Mouse (Mus musculus) thymus, postnatal 10 days (tissue): ENCODE data around the gene Selplg.
"Not testable (repeated sequence)": the region's sequence is repeated elsewhere in the genome, so short reads cannot be mapped to it uniquely, and the experiment has no call there.

Experiments
- DNase-seq, 2 experiments: peaks; one replicate each; pipeline ENCODE4 v3.0.0; 2021; ENCODE audit warnings: low spot score in 2 of 2

Gene Selplg

GRCm38 (mm10) chr5:113825558-113825957, 6.9 kb downstream of the Selplg start:
- peak; percentile 57 to 58 for DNase-seq

- DNase-seq = peak in 1 of 2 experiments; percentile 37
These were observed 8.2 kb downstream of the Selplg start for GRCm38 (mm10) chr5:113824228-113824627.

- DNase-seq = no peak
These were observed 13.9 kb downstream of the Selplg start for GRCm38 (mm10) chr5:113818572-113818971.

- peak; percentile 65 to 87 for DNase-seq
These were observed 16.7 kb downstream of the Selplg start for GRCm38 (mm10) chr5:113815638-113816152.

- DNase-seq = no peak
These were observed 17.4 kb downstream of the Selplg start for GRCm38 (mm10) chr5:113815041-113815389.

- no peak for DNase-seq
These were observed 18.1 kb downstream of the Selplg start for GRCm38 (mm10) chr5:113814111-113815040.

GRCm38 (mm10) chr5:113813608-113814007, 18.8 kb downstream of the Selplg start:
- no peak for DNase-seq

- no peak for DNase-seq
These were observed 19.8 kb downstream of the Selplg start for GRCm38 (mm10) chr5:113812638-113813037.

GRCm38 (mm10) chr5:113811824-113812420, 20.5 kb downstream of the Selplg start:
- not testable (repeated sequence) for DNase-seq

GRCm38 (mm10) chr5:113810111-113810510, 22.3 kb downstream of the Selplg start:
- no peak for DNase-seq

GRCm38 (mm10) chr5:113808177-113808576, 24.3 kb downstream of the Selplg start:
- no peak for DNase-seq

- DNase-seq = no peak
These were observed 24.7 kb downstream of the Selplg start for GRCm38 (mm10) chr5:113807712-113808111.

GRCm38 (mm10) chr5:113806414-113806813, 26.0 kb downstream of the Selplg start:
- no peak for DNase-seq

GRCm38 (mm10) chr5:113805301-113805700, 27.1 kb downstream of the Selplg start:
- DNase-seq = no peak

GRCm38 (mm10) chr5:113804395-113804966, 28.0 kb downstream of the Selplg start:
- DNase-seq = no peak

- no peak for DNase-seq
These were observed 32.2 kb downstream of the Selplg start, which contains the start of gene Tmem119 for GRCm38 (mm10) chr5:113800280-113800679. Tmem119 (minus strand) TSS chr5:113800516.

GRCm38 (mm10) chr5:113799691-113800090, 32.8 kb downstream of the Selplg start:
- DNase-seq = no peak

GRCm38 (mm10) chr5:113798525-113798924, 33.9 kb downstream of the Selplg start:
- no peak for DNase-seq

- no peak for DNase-seq
These were observed 35.1 kb downstream of the Selplg start for GRCm38 (mm10) chr5:113797149-113797882.

- DNase-seq = no peak
These were observed 35.9 kb downstream of the Selplg start for GRCm38 (mm10) chr5:113796401-113797148.
